ENCODE assay signal across 19 mouse cellular contexts in the genomic region with DNA sequence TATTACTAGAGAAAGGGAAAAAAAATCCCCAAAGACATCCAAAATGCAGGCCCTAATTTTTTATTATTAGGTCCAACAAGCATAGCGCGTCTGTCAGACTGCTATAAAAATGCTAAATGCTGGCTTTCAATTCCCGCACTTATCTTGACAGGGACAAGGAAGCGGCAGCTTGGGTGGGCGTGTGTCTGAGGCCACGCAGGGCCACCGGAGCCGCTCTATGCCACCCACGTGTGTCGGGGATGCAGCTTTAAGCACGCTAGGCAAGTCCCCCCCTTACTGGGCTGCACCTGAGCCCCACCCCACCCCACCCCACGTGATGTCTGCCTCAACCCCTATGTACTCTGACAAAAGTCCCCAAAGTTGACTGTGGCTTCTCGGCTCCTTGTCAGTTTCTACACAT. TPM values are rescaled to one million over a fixed set of nuclear protein-coding genes. Genes with fewer than 3 reads are reported as not detected.
A peak's percentile ranks its signal among the peaks of the same experiment; 100 is the strongest.
DNase-seq lines count a peak whose midpoint lies in the region; ATAC-seq and TF ChIP-seq lines count a peak whose summit lies in the region.
"Had no signal": no experiment of that assay in that cellular context is flagged by ENCODE, and none has a peak within 500 bp of the region (broad histone marks: within the 10 kb centered on the region; RNA-seq: fewer than 3 reads in every experiment).

No protein-coding gene starts in this region.

- DNase-seq in CD4-positive, CD25-positive, alpha-beta regulatory T cell, adult 2 months (ENCODE audit: low read depth, low spot score), result peak; percentile 11
- DNase-seq in lung, postnatal 36 days, result no peak
- no peak for DNase-seq in spleen, adult 12 weeks (ENCODE audit: low spot score)
- DNase-seq: adrenal gland, postnatal 25 days; cerebellum, postnatal 14 days; liver, postnatal 0 days had no signal

- H3K27me3 ChIP-seq in heart, embryonic 15.5 days, result no peaks in the 10 kb centered on the region
- H3K27me3 ChIP-seq in heart, embryonic 11.5 days (ENCODE audit: control insufficient read depth, insufficient read depth, low read length), result no peaks in the 10 kb centered on the region
- no peaks in the 10 kb centered on the region for H3K27me3 ChIP-seq in lung, embryonic 16.5 days (ENCODE audit: control insufficient read depth, insufficient read depth, low read depth, low read length)
- H3K27me3 ChIP-seq in intestine, postnatal 0 days (replicated peaks; ENCODE audit: control insufficient read depth, insufficient read depth, low read length), result no peaks in the 10 kb centered on the region
- H3K27me3 ChIP-seq: embryonic facial prominence, embryonic 15.5 days; forebrain, embryonic 15.5 days; limb, embryonic 12.5 days; stomach, embryonic 15.5 days had no signal

- no peak overlapping the region for H3K4me3 ChIP-seq in heart, embryonic 15.5 days
- no peak overlapping the region for H3K4me3 ChIP-seq in heart, embryonic 11.5 days (ENCODE audit: low read depth, low read length)
- H3K4me3 ChIP-seq in lung, embryonic 16.5 days (ENCODE audit: low read length), result no peak overlapping the region
- H3K4me3 ChIP-seq in intestine, postnatal 0 days (ENCODE audit: low read depth, low read length), result no peak overlapping the region
- H3K4me3 ChIP-seq: embryonic facial prominence, embryonic 15.5 days; forebrain, embryonic 15.5 days; layer of hippocampus, adult 2 months; limb, embryonic 12.5 days; stomach, embryonic 15.5 days had no signal

- no peaks in the 10 kb centered on the region for H3K9me3 ChIP-seq in heart, embryonic 15.5 days (replicated peaks)
- H3K9me3 ChIP-seq in heart, embryonic 11.5 days (replicated peaks; ENCODE audit: control insufficient read depth, low read length), result no peaks in the 10 kb centered on the region
- H3K9me3 ChIP-seq in lung, embryonic 16.5 days (ENCODE audit: control insufficient read depth, low read length), result no peaks in the 10 kb centered on the region
- no peaks in the 10 kb centered on the region for H3K9me3 ChIP-seq in intestine, postnatal 0 days (ENCODE audit: control insufficient read depth)
- H3K9me3 ChIP-seq: embryonic facial prominence, embryonic 15.5 days; forebrain, embryonic 15.5 days; limb, embryonic 12.5 days; stomach, embryonic 15.5 days had no signal

- no peak overlapping the region for H3K4me2 ChIP-seq in heart, embryonic 15.5 days
- no peak overlapping the region for H3K4me2 ChIP-seq in heart, embryonic 11.5 days
- no peak overlapping the region for H3K4me2 ChIP-seq in lung, embryonic 16.5 days (ENCODE audit: low read depth, low read length)
- peak overlapping the region; percentile 21; the same call in 1 of the 2 replicates for H3K4me2 ChIP-seq in intestine, postnatal 0 days (replicated peaks; ENCODE audit: low read depth)
- H3K4me2 ChIP-seq: embryonic facial prominence, embryonic 15.5 days; forebrain, embryonic 15.5 days; limb, embryonic 12.5 days; stomach, embryonic 15.5 days had no signal

- peak overlapping the region; percentile 38; the same call in 1 of the 2 replicates for H3K27ac ChIP-seq in heart, embryonic 15.5 days
- no peak overlapping the region for H3K27ac ChIP-seq in heart, embryonic 11.5 days (ENCODE audit: low read depth, low read length)
- H3K27ac ChIP-seq in lung, embryonic 16.5 days (ENCODE audit: low read length), result no peak overlapping the region
- H3K27ac ChIP-seq in intestine, postnatal 0 days (ENCODE audit: low read depth, low read length), result no peak overlapping the region
- H3K27ac ChIP-seq: embryonic facial prominence, embryonic 15.5 days; forebrain, embryonic 15.5 days; layer of hippocampus, adult 2 months; limb, embryonic 12.5 days; stomach, embryonic 15.5 days had no signal

- no peak for ATAC-seq in CD4-positive, CD25-positive, alpha-beta regulatory T cell, adult 4 months
- ATAC-seq in heart, embryonic 15.5 days (replicated peaks; ENCODE audit: insufficient number of reproducible peaks, insufficient read depth, low FRiP score, low read depth), result no peak
- no peak for ATAC-seq in heart, embryonic 11.5 days (replicated peaks; ENCODE audit: insufficient number of reproducible peaks, low FRiP score, low TSS enrichment)
- ATAC-seq in lung, embryonic 16.5 days (ENCODE audit: low read depth), result 0 out of 2 replicates have a peak, but pooled peaks have one; percentile 20
- 0 out of 2 replicates have a peak, but pooled peaks have one; percentile 8 for ATAC-seq in intestine, postnatal 0 days
- ATAC-seq: activated CD4-positive, CD25-positive, alpha-beta regulatory T cell, adult 4 months; forebrain, embryonic 15.5 days; inflammation-experienced regulatory T-cells, adult 6 months; liver, postnatal 0 days; midbrain, embryonic 16.5 days had no signal

- 24% methylated on average over 13 of the region's 13 CpGs for WGBS in heart, embryonic 15.5 days
- 28% methylated on average over 13 of the region's 13 CpGs for WGBS in heart, embryonic 11.5 days (ENCODE audit: insufficient replicate concordance)
- WGBS in lung, embryonic 16.5 days, result 21% methylated on average over 13 of the region's 13 CpGs
- whole genome bisulfite sequencing in intestine, postnatal 0 days, result 16% methylated on average over 13 of the region's 13 CpGs

- no peak for TF ChIP-seq CTCF in intestine, postnatal 0 days (IDR thresholded peaks at IDR 0.05; ENCODE audit: low read depth)

- no peak overlapping the region for H3K9ac ChIP-seq in heart, embryonic 15.5 days
- H3K9ac ChIP-seq in heart, embryonic 11.5 days (ENCODE audit: low read depth, low read length), result no peak overlapping the region
- H3K9ac ChIP-seq in lung, embryonic 16.5 days (ENCODE audit: low read length), result no peak overlapping the region
- H3K9ac ChIP-seq in intestine, postnatal 0 days (ENCODE audit: low read depth, low read length), result no peak overlapping the region; the same call in 1 of the 2 replicates
- H3K9ac ChIP-seq: embryonic facial prominence, embryonic 15.5 days; forebrain, embryonic 15.5 days; limb, embryonic 12.5 days; liver, postnatal 0 days; stomach, embryonic 15.5 days had no signal

- H3K4me1 ChIP-seq in heart, embryonic 15.5 days (replicated peaks), result peaks cover 7% of the 10 kb centered on the region
- H3K4me1 ChIP-seq in heart, embryonic 11.5 days (ENCODE audit: control insufficient read depth, insufficient read depth, low read length), result peaks cover 8% of the 10 kb centered on the region; the same call in 1 of the 2 replicates
- H3K4me1 ChIP-seq in lung, embryonic 16.5 days (replicated peaks; ENCODE audit: control insufficient read depth, insufficient read depth, low read length), result peaks cover 8% of the 10 kb centered on the region; the same call in 1 of the 2 replicates
- H3K4me1 ChIP-seq in intestine, postnatal 0 days (replicated peaks; ENCODE audit: control insufficient read depth, insufficient read depth, low read length), result peaks cover 5% of the 10 kb centered on the region; the same call in 1 of the 2 replicates
- H3K4me1 ChIP-seq: forebrain, embryonic 15.5 days; stomach, embryonic 15.5 days had no signal

- no peaks in the 10 kb centered on the region for H3K36me3 ChIP-seq in heart, embryonic 15.5 days
- H3K36me3 ChIP-seq in heart, embryonic 11.5 days (ENCODE audit: control insufficient read depth, insufficient read depth, low read length), result no peaks in the 10 kb centered on the region
- no peaks in the 10 kb centered on the region for H3K36me3 ChIP-seq in lung, embryonic 16.5 days (ENCODE audit: control insufficient read depth, insufficient read depth, low read length)
- no peaks in the 10 kb centered on the region for H3K36me3 ChIP-seq in intestine, postnatal 0 days (ENCODE audit: control insufficient read depth, insufficient read depth)
- H3K36me3 ChIP-seq: embryonic facial prominence, embryonic 15.5 days; forebrain, embryonic 15.5 days; limb, embryonic 12.5 days; stomach, embryonic 15.5 days had no signal

RNA-seq across cellular contexts. Expression of a gene that starts 33.9 kb away (rescaled TPM):
- not detected for polyA plus RNA-seq in CD4-positive, CD25-positive, alpha-beta regulatory T cell, adult 4 months (2017; shearing (Covaris generic))
- polyA plus RNA-seq in heart, embryonic 15.5 days (2015; fragmentation: Nextera tagmentation; extraction: Ambion mirVana), result 4.2 and 5.7 TPM in 2 replicates
- 7.0 and 9.1 TPM in 2 replicates for polyA plus RNA-seq in heart, embryonic 11.5 days (2014; fragmentation: Nextera tagmentation; extraction: Ambion mirVana)
- polyA plus RNA-seq in lung, embryonic 16.5 days (2015; fragmentation: Nextera tagmentation; extraction: Ambion mirVana), result 7.0 and 7.5 TPM in 2 replicates
- polyA plus RNA-seq in intestine, postnatal 0 days (2015; fragmentation: Nextera tagmentation; extraction: Ambion mirVana), result 3.1 and 4.2 TPM in 2 replicates
- polyA plus RNA-seq: activated CD4-positive, CD25-positive, alpha-beta regulatory T cell, adult 4 months; inflammation-experienced regulatory T-cells, adult 6 months had no signal

RNA-seq across cellular contexts. Expression of a gene that starts 47.7 kb away (rescaled TPM):
- 10 to 100 TPM; 34.8 to 49.2 TPM for polyA plus RNA-seq in CD4-positive, CD25-positive, alpha-beta regulatory T cell, adult 4 months (2017; shearing (Covaris generic))
- 77.5 and 91.4 TPM in 2 replicates for polyA plus RNA-seq in heart, embryonic 15.5 days (2015; fragmentation: Nextera tagmentation; extraction: Ambion mirVana)
- polyA plus RNA-seq in heart, embryonic 11.5 days (2014; fragmentation: Nextera tagmentation; extraction: Ambion mirVana), result 57.5 and 72.0 TPM in 2 replicates
- polyA plus RNA-seq in lung, embryonic 16.5 days (2015; fragmentation: Nextera tagmentation; extraction: Ambion mirVana), result 96.3 and 100 TPM in 2 replicates
- polyA plus RNA-seq in intestine, postnatal 0 days (2015; fragmentation: Nextera tagmentation; extraction: Ambion mirVana), result 56.4 and 57.3 TPM in 2 replicates

Comparison
In these comparisons a context has a peak if more than half of its experiments do, and no peak if none do; other contexts are left out.
1. ATAC-seq: peak in lung, embryonic 16.5 days (single experiment) and intestine, postnatal 0 days (single experiment); none in CD4-positive, CD25-positive, alpha-beta regulatory T cell, adult 4 months (single experiment), heart, embryonic 15.5 days (single experiment) and heart, embryonic 11.5 days (single experiment).